Mouse (Mus musculus): ENCODE results near the gene Optc.

The Optc gene

DNA sequence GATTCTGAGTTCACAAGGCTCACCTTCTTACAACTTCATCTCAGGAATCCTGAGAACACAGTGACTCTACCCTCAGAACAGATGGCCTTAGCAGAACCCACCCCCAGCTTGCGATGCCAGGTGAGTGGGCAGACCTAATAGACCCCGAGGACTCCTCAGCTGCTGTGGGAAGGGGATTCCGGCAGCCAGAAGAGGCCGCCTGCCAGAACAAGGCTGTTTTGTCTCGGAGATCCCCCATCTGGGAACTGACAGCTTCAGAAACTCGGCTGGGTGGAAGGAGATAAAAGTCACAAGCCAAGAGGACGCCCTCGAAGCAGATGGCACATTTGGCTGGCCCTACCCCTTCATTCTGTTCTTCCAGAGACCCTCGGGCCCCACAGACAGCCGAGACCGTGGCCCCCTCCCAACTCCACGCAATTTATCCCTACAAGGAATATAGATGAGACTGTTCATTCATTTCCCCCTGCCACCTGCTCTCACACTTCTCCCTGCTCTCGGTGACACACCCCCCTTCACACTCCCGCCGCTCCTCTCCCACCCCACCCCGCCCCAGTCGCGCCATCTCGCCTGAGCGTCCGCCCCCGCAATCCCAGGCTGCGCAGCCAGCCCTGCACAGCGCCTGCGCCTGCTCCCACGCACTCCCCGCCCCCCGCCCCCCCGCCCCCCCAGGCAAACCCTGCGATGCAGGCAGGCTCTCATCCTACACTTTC lies at the start of gene Optc:
Optc (minus strand) TSS at position 51 of the 710 bp plus-strand sequence.
- no peak for DNase-seq (ENCODE audit: low spot score)

GRCm38 (mm10) chr1:133954009-133954408 lies 46.2 kb upstream of the Optc start:
- DNase-seq (ENCODE audit: low spot score) = no peak

DNA sequence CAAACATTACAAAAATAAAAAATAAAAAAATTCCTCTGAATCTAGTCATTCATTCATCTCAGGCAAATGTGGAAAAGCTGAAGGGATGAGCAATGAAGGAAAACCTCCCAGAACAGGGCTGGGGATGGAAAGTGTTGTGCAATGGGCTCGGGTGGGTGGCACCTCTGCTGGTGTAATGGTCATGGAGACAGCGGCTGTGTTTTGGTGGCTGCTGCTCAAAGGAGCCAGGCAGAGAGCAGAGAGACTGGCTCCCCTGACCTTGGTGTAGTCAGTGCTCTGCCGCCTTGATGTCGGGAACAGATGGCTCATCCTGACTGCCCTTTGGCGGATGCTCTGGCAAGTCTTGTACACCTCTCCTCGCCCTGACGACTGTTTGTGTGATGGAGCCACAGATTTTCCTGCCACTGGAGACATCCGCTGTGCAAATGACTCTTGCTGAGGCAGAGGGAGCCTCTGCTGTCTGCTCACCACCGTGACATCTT lies 45.5 kb upstream of the Optc start:
- DNase-seq (ENCODE audit: low spot score) = no peak

GRCm38 (mm10) chr1:133951598-133951997 lies 43.8 kb upstream of the Optc start:
- DNase-seq (ENCODE audit: low spot score) = no peak

DNA sequence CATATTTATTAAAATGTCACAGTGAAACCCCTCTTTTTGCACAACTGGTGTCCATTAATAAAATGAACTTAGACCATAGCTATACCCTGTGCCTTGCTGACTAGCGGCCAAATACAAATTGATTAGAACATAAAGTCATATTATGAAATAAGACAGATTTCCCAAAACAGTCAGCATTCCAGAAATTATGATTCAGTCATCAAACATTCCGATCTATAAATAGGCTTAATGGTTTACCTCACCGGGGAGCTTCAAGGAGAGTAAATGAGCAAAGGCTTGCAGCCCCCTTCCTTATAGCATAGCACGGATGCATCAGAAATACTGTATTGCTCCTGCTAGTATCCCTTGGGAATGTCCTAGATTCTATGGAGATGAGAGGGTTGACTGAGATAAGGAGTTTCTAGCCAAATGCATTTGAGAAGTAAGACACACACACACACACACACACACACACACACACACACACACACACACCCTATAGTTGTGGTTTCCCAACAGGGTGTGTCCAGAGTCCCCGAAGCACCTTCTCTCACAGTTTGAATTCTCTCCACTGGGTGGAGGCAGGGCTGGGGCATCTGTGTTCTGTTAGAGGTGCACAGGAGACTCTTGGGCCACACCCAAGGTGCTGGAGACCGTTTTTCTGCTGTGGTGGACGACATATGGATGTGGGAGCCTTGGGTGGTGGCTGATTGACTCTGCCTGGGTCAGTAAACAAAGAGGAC lies 42.4 kb upstream of the Optc start:
- no peak for DNase-seq (ENCODE audit: low spot score)

GRCm38 (mm10) chr1:133945106-133945505 lies 37.3 kb upstream of the Optc start:
- DNase-seq (ENCODE audit: low spot score) = no peak

DNA sequence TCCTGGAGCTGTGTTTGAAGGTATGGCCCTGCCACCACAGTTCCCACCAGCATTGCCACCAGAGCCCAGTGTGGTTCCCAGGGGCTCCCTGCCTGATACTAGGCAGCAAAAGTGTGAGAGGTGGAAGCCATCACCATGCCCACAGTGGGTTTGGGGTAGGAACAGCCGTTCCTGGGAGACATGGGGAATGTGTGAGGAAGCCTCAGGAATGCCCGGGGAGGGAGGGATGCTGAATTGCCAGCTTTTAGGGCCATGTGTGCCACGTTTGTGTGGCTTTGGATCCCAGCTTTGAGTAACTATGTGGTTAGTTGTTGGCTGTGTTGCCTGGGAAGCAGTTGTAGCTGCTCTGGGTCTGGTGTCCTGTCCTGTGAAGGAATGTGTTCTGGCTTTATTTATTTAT lies 34.1 kb upstream of the Optc start:
- no peak for DNase-seq (ENCODE audit: low spot score)

- no peak for DNase-seq (ENCODE audit: low spot score)
These were observed 33.5 kb upstream of the Optc start for GRCm38 (mm10) chr1:133941158-133941860.

DNA sequence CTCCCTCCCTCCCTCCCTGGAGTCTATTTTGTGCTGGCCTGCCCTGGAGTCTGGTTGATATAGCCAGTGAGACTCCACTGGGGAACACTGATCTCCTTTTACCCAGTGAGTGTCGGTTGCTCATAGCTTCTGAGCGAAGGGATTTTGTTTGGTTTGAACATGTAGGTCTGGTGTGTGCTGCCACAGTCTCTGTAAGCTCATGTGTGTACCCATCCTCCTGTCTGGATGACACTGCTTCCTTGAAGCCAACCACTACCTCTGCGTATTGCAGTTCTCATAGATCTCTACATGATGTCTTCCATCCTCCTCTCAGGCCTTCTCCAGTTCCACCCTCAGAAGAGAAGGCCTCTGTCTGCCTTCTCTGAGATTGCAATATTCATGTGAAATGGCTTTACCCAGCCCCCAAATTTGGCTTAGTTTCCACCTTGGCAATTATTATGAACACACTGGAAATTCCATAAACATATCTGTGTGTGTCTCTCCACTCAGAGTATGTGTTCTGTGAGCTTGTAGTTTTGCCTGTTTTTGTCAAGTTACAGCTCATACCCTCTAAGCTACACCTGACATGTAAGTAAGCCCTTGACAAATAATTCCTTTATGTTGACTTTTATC lies 32.8 kb upstream of the Optc start:
- DNase-seq (ENCODE audit: low spot score) = no peak

DNA sequence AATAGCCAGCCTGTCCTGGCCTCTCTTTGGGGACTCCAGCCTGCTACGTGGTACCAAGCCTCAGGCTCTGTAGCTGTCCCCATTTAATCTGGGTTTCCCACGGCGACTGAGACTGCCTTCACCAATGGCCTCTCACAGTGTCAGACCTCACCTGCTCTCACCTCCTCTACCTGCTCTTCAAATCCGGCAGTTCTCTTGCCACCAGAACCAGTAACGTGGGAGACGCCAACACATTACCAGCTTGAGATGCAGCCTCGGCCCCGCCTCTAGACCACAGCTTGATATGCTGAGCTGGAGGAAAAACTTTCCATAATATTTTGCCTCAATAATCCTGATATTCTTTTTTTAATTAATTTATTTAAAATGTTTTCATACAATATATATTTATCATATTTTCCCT lies 31.9 kb upstream of the Optc start:
- DNase-seq (ENCODE audit: low spot score) = no peak

GRCm38 (mm10) chr1:133936169-133936568 lies 28.4 kb upstream of the Optc start:
- DNase-seq (ENCODE audit: low spot score) = no peak

GRCm38 (mm10) chr1:133934354-133934963 lies 26.7 kb upstream of the Optc start:
- DNase-seq (ENCODE audit: low spot score) = no peak

DNA sequence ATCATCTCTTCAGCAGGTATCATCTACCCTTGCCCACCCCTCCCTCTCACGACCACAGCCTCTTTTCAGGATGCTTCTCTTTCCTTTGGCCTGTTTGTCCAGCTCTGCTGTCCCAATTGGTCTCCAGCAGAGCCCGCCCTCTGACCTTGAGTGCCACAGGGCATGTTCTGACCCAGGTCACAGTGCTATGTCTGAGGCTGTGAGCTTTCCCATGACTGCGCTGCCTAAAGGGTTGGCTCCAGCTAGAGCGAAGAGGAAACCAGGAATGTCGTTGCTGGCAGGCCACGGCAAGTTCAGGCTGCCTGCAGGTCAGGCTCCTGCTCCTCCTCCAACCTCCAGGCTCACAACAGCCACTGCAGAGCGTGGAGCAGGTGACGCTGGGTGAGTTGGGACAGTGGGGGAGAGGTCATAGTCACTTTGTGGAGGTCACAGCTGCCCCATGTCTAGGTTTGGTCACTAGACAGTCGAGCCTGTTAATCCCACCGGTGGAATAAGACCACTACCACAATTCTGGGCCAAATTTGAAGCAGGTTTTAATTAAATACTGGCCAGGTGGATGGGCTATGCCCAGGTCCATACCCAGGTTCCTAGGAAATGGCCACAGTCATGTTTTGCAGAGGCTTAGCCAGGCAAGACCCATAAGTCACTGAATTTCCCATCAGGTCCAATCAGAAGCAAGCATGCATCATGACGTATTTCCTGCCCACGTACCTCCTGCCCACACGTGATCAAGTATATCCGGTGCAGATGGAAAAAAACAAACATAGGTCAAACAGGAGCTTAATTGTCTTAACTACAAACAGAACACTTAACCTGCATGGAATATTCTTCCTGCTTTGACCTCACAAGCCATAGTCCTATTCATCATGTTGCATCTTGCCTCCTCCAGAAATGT lies 25.7 kb upstream of the Optc start:
- DNase-seq (ENCODE audit: low spot score) = no peak

GRCm38 (mm10) chr1:133929980-133930379 lies 22.2 kb upstream of the Optc start:
- DNase-seq (ENCODE audit: low spot score) = no peak

GRCm38 (mm10) chr1:133925223-133925622 lies 17.4 kb upstream of the Optc start:
- no peak for DNase-seq (ENCODE audit: low spot score)

- DNase-seq (ENCODE audit: low spot score) = no peak
These were observed 16.5 kb upstream of the Optc start for GRCm38 (mm10) chr1:133924141-133924875.

DNA sequence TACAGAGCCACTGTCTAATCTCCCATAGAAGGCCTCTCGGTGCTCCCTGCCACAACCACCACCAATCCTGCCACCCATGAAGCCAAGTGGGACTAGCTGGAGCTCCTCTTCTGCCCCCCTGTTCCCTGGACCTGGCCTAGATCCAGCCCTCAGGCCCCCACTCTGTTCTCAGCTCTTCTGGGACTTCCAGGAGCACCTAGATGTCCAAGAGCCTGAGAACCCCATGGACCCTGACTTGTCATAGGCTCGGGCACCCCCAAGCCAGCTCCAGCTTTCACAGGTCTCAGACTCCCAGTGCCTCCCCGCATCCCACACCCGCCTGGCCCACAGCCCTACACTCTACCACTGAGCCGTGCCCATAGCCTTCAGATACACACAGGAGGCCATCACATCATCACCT lies 15.3 kb upstream of the Optc start:
- no peak for DNase-seq (ENCODE audit: low spot score)

- peak; percentile 27 for DNase-seq (ENCODE audit: low spot score)
These were observed 13.5 kb upstream of the Optc start, which contains the start of gene Prelp for GRCm38 (mm10) chr1:133921304-133921751. Gene Prelp, minus strand, starts transcription at chr1:133921414.

DNA sequence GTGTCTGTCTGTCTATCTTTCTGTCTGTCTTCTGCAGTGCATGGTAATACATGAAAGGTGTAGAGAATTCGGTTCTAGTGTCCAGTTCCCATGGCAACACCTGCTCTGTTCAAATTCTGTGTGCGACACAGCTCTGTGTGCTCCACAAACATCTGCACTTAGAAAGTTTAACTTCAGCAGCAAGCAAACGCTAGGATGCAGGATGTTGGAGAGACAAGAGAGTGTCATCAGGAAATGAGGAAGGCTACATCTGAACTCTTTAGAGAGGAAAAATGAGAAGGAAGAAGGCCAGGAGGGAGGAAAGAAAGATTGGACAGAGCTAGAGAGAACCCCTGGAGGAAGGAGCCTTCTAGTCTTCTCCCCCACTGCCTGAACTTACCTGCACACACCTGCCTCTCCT lies 13.1 kb upstream of the Optc start:
- DNase-seq (ENCODE audit: low spot score) = no peak

- DNase-seq (ENCODE audit: low spot score) = no peak
These were observed 12.6 kb upstream of the Optc start for GRCm38 (mm10) chr1:133920401-133920800.

Measured in ovary, postnatal 10 days (tissue).